Mouse (Mus musculus) yolk sac, embryonic 10.5 days (tissue): ENCODE data around the gene Pde6h.
"Not testable (repeated sequence)": the region's sequence is repeated elsewhere in the genome, so short reads cannot be mapped to it uniquely, and the experiment has no call there.

Experiments used
- DNase-seq: peaks from one replicate; pipeline ENCODE4 v3.0.0-alpha.2; 2017; ENCODE audit warnings: low spot score

Gene Pde6h

DNA sequence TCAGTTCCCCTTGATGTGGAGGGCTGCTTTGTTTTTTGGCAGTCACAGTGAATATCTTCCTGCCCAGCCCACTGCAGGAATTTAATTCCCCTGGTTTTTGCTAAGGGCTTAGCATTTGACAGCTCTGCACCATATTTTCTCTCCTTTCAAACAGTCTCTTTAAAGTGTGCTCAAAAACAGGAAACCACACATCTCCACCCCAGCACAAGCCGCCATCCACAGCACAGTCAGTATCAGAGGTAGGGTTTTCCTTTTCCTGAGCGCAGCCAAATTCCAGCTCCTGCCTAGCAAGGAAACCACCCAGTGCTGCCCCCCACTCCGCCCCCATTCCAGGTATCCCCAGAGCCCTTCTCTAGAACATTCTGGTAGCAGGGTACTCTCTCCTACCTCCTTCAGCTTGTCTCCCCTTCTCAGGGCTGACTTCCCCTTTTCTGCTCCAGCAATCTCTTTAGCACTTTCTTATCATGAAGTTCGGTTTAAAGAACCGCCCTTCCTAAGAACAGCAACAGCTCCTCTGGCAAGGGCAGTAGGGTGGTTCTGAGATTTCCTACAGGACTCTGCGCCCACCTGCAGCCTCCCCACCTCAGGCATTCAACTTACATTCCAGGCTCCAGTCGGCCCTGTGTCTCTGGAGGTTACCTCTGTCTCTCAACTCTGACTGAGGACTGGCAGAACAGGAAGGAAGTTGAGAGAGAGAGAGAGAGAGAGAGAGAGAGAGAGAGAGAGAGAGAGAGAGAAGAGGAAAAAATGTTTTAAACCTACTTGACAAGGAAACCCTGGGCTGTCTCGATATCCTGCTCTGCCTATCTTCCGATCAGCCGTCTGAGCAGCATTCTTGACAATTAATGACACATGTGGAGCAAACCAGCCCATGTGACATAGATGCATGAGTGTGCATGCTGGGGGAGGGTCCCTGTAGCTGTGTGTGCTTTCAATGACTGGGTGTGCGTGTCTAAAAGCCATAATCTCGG lies 17.7 kb downstream of the Pde6h start, which contains the start of gene Arhgdib:
Gene Arhgdib (minus strand): TSS at position 849 of the 971 bp plus-strand sequence.
- DNase-seq: peak; percentile 32

DNA sequence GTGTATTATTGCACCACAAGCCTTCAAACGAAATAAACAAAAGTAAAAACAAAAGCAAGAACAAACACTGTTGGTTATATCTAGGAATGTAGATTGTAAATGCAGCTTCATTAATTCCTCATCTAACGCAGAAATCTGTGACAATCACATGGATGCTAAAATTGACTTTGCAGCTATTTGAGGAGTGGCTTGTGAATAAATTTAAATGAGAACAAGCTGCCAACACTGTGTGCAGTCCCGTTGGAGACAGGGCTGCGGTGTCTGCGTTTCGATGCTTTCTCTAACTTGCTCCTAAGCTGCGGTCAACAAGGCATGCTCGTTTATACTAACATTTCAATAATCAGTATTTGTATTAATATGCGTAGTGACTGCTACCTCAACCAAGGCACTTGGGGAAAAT lies 18.6 kb downstream of the Pde6h start:
- no peak for DNase-seq

- DNase-seq: no peak
Observed at GRCm38 (mm10) chr6:136943392-136943791, 19.8 kb downstream of the Pde6h start.

- DNase-seq: no peak
Observed at GRCm38 (mm10) chr6:136944511-136944910, 20.9 kb downstream of the Pde6h start.

DNA sequence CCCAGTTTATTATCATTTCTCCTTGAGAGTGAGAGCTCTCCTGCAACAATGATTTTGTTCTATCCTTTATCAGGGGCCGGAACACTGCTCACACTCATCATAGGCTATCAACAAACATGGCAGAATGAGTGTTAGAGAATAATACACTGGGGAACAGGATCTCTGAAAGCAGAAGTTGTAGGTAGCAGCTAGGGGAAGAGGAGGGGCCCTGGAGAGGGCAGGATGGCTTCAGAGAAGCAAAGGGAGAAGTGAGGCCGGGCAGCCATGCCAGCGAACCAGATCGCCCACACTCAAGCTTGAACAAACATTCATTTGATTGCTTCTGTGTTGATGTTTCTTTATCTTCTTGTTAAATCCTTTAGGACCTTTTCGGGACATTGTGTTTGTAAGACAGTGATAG lies 22.6 kb downstream of the Pde6h start:
- no peak for DNase-seq

DNA sequence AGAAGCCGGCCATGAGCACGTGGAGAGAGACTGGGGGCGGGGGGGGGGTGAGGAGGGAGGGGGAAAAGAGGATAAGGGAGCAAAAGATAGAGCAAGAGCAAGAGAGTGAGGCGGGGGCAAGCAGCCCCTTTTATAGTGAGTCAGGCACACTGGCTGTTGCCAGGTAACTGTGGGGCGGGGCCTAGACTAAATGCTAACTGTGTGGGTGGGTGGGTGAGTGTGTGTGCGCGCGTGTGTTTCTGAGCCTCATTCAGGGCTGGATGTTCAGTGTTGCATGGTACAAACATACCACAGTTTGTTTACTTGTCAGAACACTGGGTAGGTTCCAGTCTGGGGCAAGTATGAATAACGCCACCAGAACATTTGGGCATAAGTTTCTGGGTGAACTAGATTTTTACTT lies 23.3 kb downstream of the Pde6h start:
- no peak for DNase-seq

- DNase-seq: no peak
Observed at GRCm38 (mm10) chr6:136947716-136948115, 24.1 kb downstream of the Pde6h start.

DNA sequence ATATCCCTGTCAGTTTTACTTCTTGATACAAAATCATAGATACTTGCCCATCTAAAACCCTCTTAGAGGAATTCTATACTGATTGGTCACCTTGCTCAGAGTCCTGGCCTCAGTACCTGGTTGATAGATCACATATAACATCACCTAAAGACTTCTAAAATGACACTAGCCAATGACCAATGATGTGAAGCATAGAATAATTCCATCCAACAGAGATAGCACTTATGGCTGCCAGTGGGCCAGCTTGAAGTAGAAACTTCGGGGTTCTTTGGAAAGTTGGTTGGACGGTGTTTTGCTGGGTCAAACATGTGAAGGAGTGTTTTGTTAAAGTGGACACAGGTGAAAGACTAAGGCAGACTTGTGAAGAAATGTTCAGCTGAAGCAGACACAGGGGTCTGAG lies 26.5 kb downstream of the Pde6h start:
- DNase-seq: no peak

GRCm38 (mm10) chr6:136952930-136953329 lies 29.3 kb downstream of the Pde6h start:
- DNase-seq: no peak

- DNase-seq: no peak
Observed at GRCm38 (mm10) chr6:136954192-136954591, 30.6 kb downstream of the Pde6h start.

DNA sequence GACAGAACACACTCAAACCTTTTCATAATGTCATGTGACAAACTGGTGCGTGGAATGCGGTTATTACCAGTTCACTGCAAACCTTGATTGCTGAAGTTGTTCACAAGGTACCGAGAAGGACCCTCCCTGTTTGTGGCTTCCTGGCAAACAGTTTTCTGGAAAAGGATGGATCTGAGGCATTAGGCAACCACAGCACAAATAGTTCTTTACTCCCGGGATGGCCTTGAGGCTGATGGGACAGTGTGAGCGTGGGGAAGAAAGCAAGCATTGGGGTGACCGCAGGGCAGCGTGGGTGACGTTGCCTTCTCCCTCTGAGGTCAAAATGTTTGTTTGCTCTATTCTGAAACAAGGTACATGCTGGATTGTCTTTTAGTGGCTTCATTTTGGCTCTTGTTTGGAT lies 31.1 kb downstream of the Pde6h start:
- DNase-seq: no peak

DNA sequence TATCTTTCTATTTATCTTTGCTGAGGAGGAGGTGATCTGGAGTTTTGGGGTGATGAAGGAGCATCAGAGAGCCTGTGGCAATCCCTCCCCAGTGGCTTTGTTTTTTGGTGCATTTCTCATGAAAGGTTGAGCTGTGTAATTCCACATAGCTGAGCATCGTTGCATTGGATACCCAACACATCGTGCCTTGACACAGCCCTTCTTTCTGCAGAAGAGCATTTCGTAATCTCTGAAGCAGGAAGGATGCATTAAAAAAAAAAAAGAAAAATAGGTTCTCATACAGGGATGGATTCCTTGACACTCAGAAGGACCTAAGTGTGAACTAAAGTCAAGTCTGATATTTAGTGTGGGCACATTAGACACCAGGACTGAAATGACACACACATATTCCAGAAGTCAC lies 31.6 kb downstream of the Pde6h start:
- DNase-seq: no peak

DNA sequence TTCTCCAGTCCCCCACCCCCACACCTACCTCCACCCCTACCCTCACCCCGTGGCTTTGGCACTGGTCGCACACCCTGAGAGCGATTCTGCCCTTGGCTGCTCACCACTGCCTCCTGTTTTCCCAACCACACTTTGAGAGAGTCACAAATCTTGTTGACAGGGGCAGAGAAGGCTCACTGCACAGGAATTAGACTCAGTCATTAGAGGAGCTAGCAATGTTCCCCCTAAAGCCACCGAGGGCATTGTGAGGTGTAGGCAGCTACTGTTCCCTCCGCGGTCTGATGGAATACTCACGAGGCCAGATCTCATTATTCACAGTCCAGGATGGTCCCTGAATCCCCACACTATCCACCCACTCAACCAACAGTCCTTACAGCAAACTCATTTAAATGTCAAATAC lies 33.4 kb downstream of the Pde6h start:
- no peak for DNase-seq

DNA sequence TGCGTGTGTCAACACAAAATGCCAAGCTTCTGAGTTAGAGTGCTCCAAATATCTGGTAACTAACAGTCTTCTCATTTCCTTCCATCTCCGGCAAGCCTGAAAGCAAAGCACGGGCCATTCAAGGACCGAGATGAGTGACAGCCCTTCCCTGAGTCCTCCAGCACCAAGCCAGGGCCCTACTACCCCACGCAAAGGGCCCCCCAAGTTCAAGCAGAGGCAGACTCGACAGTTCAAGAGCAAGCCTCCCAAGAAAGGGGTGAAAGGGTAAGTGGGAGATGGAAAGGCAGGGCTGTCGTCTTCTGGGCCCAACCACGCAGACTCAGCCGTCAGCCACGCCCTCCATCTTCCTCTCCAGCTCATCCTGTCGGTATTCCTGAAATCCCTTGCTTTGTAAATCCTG lies 35.5 kb downstream of the Pde6h start:
- no peak for DNase-seq

GRCm38 (mm10) chr6:136962957-136963356 lies 39.3 kb downstream of the Pde6h start:
- DNase-seq: no peak

- no peak for DNase-seq
Observed at GRCm38 (mm10) chr6:136964609-136965510, 41.2 kb downstream of the Pde6h start.

GRCm38 (mm10) chr6:136965912-136966311 lies 42.3 kb downstream of the Pde6h start:
- no peak for DNase-seq

DNA sequence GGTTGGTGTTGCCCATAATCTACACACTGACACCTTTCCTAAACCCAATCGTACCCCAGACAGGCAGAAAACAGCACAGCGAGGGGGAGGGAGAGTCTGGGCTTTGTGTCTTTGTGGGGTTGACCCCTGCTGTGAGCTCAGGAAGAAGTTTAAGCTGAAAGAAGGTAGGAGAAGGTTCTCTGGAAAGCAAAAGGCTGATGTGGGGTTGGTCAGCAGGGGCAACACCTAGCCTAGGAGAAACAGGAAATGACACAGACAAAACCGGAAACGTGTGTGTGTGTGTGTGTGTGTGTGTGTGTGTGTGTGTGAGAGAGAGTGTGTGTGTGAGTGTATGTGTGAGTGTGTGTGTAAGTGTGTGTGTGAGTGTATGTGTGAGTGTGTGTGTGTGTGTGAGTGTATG lies 43.8 kb downstream of the Pde6h start:
- DNase-seq: no peak

DNA sequence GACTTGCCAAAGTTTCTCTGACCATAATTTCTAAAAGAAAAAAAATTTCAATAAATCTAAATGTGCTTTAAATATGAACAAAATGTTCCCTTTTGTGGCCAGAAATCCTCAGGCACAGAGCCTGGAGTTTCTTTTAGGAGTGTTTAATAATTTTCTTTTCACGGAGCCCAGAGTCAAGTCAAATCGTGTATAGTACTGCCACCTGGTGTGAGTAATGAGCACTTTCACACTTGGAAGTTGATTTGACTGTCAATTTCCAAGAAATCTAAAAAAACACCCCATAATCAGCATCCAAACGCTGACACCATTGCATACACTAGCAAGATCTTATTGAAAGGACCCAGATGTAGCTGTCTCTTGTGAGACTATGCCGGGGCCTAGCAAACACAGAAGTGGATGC lies 45.2 kb downstream of the Pde6h start:
- DNase-seq: not testable (repeated sequence)

DNA sequence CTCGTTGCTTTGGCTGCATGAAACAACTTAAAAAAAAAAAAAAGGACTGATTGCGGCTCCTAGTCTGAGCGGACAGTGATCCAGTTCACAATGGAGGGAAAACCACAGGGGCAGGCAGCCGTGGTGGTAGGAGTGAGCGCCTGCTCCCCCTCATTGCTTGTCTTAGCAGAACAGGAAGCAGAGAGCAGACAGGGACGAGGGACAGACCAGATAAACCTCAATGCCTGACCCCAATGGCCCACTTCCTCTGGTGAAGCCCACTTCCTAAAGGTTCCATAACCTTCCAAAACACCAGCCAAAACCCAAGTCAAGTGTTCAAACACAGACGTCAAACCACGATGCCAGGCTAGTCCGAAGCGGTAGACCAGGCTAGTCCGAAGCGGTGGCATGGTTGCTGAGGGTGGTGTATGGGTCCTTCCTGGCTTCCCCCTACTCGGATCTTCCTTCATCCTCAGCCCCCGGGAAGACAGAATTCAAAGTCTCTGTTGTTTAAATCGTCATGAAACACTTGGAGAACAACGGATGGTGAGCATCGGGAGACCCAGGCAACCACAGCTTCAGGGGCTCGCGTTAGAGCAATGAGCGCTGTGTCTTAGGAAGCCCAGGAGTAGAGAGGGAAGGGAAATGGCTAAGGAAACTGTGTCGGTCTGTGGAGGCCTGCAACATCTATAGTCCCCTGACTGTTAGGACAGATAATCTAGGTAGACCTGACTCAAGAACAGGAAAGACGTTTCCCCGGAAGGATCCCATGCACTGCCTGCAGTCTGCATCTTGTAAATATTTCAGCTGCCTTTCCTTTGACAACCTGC lies 55.8 kb downstream of the Pde6h start:
- DNase-seq: no peak

DNA sequence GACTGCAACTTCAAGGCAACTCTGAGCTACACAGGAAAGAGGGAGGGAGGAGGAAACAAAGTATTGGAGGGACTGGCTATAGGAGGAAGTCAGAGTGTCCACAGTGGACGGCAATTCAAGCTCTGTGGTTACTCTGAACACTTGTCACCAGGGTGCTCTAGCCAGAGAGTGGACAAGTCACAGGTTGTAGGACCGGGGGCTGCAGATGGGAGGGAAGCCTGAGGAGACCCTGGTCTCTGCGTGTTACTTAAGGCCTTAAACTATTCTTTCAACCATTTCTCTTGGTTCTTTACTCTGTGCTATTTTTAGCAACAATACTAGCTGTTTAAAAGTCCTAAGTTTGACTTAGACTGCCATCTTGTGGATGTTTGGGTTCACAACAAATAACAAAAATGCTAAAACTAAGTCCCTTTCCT lies 56.7 kb downstream of the Pde6h start:
- DNase-seq: no peak

DNA sequence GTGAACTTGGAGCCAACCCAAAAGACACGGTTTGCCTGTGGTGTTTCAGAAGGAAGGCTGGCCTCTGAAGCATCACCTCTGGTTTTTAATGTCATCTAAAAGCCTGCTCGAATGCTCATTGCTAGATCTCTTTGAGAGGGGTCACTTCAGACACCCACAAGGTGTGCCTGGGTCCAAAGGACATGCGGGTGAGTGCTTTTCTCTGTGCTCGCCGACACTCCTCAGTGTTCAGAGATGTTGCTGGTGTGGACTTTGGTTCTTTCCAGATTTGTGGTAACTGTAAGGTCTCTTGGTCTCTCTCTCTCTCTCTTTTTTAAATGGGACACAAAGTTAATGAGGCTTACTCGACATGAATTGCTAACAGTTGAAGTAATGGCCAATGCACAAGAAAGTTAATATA lies 58.9 kb downstream of the Pde6h start:
- no peak for DNase-seq
